Mouse (Mus musculus): ENCODE results near the gene Ttc7b.

The Ttc7b gene

DNA sequence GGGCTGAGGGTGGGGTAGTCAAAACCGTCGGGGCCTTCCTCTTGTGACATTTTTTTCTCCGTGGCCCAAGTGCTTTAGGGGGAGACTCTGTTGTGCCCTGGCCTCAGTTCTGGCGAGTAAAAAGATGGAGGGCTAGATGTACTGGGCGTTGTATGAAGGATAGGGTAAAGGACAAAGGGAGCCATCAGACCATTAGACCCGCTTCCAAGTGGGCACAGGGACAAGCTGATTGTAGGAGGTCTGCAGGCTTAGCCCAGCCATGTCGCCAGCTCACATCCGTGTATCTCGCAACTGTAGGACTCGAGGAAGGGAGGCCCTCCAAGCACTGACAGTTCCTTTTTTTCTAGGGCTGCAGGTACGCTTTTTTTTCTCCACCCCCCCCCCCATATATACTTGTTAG is 111.9 kb downstream of the Ttc7b start:
- no peak for DNase-seq (ENCODE audit: low spot score)

DNA sequence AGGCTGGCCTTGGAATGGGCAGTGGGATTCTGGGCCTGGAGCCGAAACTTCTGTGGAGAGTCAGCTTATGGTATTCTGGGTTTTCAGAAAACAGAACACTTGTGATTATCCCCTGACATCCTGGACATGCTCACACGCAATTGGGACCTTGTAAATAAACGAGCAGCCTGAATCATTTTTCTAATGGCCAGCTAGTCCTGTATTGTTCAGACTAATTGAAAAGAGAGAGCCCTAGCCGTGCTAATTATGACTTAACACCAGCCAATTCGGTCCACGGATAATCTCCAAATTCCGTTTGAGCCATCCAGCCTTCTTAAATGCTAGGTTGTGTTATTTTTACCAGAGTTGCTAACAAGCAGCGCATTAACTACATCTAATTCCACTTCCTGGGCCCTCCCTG is 112.5 kb downstream of the Ttc7b start:
- DNase-seq (ENCODE audit: low spot score): no peak

DNA sequence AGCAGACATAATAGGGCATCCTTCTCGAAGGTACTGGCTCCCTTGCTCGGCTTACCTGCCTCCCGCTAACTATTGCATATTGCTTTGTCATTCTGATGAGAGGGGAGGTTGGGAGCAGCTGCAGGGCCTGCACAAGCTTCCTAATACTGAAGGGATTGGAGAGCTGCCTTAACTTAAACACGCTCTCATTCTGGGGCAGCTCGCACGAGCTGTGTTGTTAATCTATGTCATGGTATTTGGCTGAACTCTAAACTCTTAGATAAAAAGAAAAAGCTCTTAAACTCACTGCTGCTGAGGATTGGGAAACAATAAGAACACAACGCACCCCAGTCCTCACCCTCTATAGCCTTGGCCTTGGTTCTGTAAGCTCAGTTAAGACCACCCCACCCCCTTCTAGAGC is 113.3 kb downstream of the Ttc7b start:
- no peak for DNase-seq (ENCODE audit: low spot score)

DNA sequence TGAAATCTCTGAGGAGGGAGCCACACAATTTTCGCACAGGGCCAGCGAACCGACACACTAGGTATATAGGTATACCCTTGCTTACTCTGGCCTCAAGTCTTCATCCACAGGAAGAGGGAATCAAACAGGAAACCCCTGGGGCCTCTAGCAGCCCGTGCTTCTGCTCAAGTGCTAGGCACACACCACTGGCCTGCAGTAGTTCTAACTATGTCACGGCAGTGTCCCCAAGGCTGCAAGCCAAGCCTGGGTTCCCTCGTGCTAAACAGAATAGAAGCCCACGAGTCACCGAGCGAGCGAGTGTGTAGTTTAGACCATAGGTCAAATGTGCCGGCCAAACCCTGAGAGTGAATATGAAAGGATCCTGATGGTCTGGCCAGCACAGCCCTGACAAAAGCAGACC is 114.5 kb downstream of the Ttc7b start:
- DNase-seq (ENCODE audit: low spot score): no peak

DNA sequence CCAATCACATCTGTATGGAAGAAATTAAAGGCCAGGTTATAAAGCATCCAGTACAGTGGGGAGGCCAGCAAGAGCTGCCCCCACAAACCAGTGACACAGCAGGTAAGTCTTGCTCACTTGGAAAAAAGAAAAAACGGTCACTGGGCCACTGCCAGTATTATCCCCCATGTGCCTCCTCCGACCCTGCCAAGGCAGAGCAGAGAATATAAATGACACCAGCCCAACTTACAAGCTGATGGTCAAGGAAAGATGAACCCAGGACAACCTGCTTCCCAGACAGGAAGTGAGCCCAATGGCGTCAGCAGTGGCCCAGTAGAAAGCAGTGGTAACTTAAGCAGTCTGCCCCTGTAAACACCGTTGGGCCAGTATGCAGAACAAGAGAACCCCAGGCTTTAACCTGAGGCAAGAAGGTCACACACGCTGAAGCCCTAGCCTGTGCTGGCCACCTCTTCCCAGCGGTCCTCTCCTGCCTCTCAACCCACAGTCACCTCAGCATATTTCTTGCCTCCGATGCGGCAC is 115.1 kb downstream of the Ttc7b start:
- DNase-seq (ENCODE audit: low spot score): no peak

DNA sequence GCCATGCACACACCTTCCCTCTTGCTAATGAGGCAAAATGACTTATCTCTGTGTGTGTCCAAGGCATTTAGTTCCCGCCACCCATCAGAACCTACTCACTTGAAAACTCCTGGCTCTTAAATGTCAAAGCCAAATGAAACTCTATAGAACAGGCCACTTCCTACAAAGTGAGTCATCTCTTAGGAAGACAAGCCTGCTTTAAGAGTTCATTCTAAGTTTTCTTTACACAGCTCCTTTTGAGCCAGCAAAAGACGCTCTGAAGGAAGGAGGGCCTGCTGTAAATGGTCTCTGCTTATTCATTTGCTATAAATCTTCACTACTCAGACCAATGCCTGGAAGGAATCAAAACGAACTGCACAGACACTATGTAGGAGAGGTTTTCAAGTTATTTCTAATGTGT is 116.2 kb downstream of the Ttc7b start:
- DNase-seq (ENCODE audit: low spot score): no peak

DNA sequence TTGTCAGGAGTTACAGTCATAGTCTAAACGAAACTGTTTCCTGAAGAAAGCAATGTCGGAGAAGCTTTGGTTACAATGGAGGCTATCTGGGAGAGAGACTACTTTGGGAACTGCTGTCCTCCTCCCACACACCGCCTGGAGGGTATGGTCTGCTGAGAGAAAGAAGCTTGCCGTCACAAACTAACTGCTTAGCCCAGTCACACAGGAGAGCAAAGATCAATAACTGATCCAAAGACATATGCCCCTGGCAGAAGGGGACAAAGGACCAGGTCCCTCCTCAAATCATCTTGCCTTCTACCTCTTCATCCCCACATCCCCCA is 117.7 kb downstream of the Ttc7b start:
- no peak for DNase-seq (ENCODE audit: low spot score)

DNA sequence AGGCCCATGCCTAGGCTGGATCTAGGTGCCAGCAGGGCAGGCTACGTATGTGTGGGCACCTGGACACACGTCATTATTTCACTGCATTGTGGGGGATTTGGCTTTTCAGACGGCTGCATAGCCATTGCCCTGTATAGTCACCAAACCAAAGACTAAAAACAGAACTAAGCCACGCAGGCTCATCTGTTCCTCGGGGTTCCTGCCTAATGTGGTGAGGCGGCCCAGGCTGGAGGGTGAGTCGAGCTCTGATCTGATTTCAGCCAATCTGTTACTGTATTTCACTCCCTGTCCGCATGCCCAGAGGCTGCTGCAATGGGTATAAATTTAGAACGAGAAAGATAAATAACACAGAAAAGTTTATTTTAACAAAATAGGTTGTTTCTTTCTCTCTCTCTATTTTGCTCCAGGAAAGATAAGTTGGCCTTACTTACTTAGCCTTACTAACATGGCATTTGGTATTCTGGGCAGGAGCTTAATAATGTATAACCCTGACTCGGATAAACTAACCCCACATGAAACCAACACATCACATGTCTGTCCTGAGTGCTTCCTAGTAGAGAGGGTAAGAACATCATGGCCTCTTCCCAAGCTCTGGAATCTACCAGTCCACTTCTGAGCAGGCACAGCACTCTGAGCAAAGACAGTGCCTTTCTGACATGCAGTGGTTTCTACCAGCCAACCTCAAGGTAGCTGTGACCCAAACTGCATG is 118.2 kb downstream of the Ttc7b start:
- no peak for DNase-seq (ENCODE audit: low spot score)

DNA sequence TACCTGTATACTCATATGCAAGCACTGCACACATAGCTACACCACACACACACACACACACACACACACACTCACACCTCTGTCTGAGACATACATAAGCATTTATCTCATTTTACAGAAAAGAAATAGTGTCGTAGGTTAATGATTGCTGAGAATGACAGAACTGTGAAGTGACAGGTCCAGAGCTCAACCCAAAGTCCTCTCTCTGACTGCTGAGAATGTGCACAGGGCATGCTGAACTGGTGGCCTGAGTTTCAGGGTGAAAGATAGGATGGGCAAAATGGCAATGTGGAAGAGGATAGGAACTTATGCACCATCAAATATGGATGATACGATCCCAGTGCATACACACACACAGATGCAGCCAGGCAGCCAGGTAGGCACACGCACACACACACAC is 120.5 kb downstream of the Ttc7b start:
- DNase-seq (ENCODE audit: low spot score): no peak

DNA sequence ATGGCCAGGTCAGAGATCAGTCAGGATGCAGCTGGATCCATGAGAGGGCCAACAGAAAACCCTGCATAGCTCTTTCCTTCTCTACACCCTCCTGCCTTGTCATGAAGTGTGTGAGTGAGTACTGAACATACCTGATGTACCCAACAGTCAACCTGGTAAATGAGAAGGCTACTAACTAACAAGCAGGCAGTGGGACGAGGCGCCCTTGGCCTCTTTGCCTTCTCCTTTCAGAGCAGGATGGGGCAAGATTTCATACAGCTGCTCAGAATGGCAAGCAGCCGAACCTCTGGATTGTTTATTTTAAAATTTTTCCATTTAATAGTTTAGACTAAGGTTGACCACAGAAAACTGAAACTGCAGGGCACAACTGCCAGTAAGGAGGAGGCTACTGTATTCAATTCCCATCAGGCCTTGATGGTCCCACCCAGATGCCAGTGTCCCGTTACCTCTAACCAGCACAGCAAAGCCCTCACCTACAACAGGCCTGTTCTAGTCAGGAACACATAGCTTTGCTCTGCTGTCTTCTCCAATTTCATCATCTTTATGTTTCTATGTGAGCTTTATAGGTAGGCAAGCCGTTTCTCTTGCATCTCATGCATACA is 121.4 kb downstream of the Ttc7b start:
- DNase-seq (ENCODE audit: low spot score): no peak

DNA sequence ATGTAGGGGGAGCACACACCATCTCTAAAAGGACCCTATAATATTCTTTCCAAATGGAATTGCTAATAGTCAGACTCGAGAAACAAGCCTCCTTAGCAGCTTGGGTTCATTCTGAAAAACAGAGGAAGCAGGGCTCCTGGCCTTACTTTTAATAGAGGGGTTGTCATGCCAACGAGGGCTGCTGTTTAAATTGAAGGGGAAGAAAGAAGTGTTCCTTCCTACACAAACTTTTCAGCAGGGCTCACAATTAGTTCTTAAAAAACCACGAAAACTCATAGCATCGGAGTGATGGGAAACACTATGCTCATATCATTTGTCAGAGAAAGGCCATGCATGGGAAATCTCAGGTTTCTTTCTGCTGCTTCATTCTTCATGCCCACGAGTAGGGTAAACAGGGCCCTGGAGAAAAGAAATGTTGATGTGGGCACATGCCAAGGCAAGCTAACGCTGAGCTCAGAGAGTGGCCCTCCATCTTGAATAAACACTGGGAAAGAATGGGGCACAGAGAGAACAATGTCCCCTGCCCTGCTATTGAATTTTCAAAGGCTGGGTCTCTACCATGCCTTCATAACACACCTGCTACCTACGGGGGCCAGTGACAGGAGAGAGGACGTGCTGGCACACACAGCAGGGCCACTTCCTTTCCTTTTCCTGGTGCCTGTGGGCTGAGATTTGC is 122.2 kb downstream of the Ttc7b start:
- no peak for DNase-seq (ENCODE audit: low spot score)

DNA sequence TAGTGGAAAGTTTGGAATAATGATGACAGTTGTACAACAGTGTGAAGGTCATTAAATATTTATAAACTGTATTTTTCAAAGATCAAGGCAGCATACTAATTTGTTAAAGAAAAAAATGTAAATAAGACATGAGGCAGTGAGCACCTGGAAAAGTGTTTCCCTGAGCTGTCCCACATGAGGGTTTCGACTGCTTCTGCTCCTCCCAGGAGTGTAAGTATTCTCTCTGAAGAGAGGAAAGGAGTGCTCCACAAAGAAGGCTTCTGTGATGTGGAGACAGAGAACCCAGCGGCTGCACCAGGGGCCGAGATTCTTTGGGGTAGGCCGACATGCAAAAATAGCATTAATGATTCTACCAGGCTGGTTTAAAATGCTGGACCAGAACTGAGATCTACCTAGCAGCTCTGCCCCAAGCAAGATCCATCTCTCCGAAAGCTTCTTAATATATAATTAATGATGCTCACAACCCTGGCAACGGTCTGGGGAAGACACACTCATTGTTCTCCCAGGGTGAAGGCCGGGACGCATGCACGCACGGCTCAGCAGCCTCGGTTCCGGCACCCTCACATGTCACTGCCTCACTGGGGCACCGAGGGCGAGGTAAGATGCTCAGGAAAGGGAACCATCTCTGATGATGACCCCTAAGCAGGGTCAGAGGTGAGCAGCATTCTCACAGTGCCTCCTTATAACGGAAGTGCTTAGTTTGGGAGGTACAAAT is 123.0 kb downstream of the Ttc7b start:
- DNase-seq (ENCODE audit: low spot score): no peak

DNA sequence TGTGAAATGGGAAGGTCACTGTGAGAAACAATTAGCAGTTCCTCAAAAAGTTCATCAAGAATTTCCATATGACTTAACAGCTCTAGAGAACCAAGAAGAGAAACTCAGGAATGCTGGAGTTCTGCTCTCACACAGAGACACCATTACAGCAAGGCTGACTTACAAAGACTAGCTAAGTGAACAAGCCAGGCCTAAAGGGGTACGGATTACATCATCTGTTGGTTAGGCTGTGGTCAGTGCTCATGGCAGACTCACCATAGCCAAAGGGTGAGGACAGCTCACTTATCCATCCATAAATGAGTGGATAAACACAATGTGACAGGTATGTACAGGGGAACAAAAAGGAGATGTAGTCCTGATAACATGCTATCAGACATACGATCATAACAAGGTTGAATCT is 123.8 kb downstream of the Ttc7b start:
- DNase-seq (ENCODE audit: low spot score): no peak

DNA sequence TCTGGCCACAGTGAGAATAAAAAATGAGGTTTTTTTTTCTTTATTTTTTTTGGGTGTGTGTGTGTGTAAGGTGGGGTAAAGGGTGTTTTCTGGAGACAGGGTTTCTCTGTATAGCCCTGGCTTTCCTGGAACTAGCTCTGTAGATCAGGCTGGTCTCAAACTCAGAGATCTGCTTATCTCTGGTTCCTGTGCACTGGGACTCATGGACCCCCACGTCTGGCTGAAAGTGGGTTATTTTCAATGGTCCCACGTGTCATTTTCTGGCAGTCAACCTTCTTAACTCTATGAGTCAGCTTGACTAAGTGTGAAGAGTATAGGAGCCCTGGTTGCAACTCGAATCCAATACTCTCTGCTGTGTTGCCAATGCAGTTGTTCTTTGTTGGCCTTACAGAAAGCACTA is 127.1 kb downstream of the Ttc7b start:
- no peak for DNase-seq (ENCODE audit: low spot score)

DNA sequence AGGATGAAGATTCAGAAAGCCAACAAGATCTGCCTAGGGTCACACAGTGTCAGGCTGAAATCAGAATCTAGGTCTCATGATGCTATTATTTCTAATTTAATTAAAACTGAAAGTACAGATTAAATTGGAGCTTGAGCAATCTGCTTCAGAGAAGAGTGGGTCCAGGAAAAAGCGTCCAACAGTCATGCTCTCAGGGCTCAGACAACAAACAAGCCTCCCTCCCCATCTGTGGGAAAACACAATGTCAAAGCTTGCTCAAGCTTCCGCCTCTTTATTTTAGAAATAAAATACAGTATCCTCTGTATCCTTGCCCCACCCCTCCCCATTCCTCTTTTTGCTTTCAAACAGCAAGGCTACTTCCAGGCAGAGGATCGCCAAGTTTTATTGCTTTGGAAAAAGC is 127.5 kb downstream of the Ttc7b start:
- no peak for DNase-seq (ENCODE audit: low spot score)

DNA sequence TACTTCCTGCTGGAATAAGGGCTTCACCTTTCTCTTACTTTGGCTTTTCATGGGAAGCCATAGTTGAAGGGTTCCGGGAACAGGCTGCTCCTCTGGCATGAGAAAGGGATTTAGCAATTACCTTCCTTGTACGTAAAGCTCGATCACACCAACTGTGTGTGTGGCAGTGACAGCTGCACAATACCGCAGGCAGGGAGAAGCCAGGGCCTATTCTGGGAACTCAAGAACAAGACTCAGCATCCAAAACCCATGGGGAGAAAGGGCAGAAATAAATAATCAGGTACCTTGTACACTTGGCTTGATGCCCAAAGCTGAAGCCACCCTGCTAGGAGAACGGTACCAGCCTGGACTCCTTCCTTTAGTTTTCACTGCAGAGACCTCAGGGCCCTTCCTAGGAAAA is 128.2 kb downstream of the Ttc7b start:
- no peak for DNase-seq (ENCODE audit: low spot score)

DNA sequence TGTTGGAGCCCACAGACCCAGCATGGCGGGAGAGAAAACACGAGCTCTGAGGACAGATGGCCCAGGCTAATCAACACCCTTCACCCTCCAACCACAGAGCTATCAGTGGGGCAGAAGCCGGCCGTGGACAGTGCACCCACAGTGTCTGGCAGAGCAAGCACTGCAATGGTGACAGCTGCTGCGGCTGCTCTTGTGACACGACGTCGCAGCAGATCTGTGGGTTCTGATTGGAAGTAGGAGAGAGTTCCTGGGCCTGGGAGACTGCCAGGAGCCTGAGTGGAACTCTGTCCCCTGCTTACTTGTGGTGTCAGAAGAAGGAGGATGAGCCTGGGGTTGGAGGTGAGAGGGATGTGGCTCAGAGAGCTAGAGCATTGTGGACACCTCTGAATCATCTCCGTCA is 128.7 kb downstream of the Ttc7b start:
- no peak for DNase-seq (ENCODE audit: low spot score)

DNA sequence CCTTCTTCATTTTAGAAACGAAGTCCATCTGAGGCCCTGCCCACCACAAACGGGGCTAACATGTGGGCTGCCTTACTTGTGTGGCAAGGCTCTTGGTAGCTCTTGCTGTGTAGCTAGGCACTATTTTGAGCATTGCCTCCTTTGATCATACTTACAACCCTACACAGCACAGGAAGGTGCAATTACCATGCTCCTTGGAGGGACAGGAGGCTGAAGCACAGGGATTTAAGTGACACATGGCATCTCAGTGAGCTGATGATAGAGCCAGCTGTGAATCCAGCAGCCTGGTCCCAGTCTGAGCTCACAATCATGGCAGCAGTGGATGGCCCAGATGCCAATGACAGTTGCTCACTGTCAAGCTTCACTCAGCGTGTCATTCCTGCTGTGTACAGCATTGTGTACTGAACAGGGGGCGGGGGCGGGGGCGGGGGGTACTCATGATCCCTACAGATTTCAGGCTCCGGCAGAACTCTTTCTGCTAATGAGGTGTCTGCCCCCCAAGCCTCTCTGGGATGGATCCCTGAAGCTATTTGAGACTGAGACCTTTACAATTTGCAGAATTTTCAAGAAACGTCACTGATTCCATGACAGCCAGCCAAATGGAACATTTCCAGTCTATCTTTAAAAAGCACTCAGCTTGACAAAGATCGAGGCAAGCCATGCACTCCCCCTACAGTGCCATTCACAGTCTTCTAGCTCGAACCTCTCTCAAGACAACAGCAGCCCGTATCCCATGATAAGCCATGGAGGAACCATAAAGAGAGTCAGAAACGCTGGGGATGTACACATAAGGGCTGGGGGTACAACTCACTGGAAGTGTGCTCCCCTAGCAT is 130.5 kb downstream of the Ttc7b start:
- no peak for DNase-seq (ENCODE audit: low spot score)

DNA sequence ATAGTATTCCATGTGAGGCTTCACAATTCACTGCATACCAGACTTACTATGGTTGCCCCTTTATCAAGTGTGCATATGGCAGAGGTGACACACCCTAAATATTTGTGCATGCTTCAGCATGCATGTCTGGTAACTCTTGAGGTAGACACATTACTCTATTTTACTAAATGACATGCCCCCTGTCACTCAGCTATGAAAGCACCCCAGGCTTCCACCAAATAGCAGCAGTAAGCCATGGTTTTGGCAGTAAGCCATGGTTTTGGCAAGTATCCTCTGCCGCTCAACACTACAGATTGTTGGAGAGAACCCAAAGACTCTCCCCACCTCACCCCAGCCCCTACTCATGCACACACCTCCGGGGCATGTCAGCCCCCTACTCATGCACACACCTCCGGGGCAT is 134.4 kb downstream of the Ttc7b start:
- no peak for DNase-seq (ENCODE audit: low spot score)

DNA sequence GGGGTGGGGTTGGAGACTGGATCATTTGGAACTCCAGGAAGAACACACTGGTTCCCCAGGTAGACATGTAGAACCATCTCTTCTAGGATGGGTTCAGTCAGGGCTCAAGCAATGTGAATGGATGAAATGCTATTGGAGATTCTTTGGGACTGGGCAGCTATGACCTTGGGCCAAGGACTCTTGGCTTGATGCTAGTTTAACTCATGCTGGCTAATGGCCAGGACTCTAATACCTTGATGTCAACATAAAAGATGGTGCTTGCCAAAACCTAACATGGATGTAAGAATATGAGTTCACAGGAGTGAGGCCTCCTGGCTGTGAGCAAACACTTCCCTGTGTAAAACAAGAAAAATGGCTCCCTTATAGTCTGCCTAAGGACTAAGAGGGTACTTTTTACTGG is 138.1 kb downstream of the Ttc7b start:
- no peak for DNase-seq (ENCODE audit: low spot score)

DNA sequence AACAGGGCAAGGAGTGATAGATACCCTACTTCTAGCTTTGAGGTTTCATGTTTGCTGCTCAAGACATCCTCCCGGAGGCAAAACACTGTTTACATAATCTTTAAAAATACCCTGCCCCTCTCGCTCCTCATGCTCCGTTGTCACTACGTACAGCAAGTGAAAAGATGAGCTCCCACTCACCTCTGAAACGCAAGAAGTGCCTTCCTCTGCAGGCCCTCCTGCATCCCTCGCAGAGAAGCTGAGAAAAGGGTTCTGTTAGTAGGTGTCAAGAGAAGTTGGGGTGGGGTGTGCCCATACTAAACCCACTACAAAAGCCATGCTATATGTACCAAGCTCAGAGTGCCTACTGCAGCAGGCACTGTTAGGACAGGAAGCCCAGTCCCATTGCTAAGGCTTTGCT is 138.7 kb downstream of the Ttc7b start:
- no peak for DNase-seq (ENCODE audit: low spot score)

DNA sequence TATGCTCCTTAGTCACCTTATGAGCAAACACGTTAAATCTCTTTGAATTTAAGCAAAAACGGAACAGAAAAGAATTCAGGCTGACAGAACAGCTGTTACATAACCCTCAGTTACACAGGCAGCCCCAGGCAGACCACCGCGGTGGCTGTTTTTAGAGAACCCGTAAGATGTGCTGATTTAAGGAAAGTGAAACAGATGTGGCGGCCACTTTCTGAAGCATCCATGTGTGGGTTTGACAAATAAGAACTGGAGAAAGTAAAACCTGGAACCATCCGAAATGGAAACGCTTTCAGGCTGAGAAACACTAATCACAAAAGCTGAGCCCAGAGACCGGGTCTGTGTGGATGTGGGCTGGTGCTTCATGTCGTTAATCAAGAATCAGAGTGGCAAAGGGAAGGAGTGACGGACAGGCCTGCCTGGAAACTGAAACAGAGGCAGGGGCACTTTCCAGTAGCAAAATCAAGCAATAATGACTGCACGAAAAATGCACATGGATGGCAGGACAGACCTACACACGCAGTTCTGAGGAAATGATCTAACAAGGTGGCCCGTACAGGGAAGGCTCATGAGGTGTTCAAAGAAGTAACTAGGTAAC is 139.8 kb downstream of the Ttc7b start:
- no peak for DNase-seq (ENCODE audit: low spot score)

All from embryo, embryonic 10 days (tissue).